Mouse (Mus musculus): ENCODE results near the gene Brip1.
"Not testable (repeated sequence)": the region's sequence is repeated elsewhere in the genome, so short reads cannot be mapped to it uniquely, and the experiment has no call there.

The Brip1 gene

GRCm38 (mm10) chr11:86201037-86201786 is at the start of gene Brip1:
Gene Brip1 (minus strand): TSS chr11:86201193.
- CTCF ChIA-PET = interaction anchor here in 1 of 4 experiments (1.1 kb wide), 1 partner anchor 56 kb away, joined by 3 read pairs; the partner anchor contains the start of gene Ints2
- POLR2A ChIA-PET = interaction anchor here in 3 of 4 experiments (0.6 to 2.5 kb wide), 32 partner anchors 8 to 553 kb away, joined by 3 to 13 read pairs (median 4); partner anchors contain the start of genes Ints2 (in 3 of the 3), Rps6kb1 (in 1 of the 3) and Tubd1 (in 1 of the 3)

GRCm38 (mm10) chr11:86232446-86232845 is 31.5 kb upstream of the Brip1 start:
- CTCF ChIA-PET = no interaction called here
- POLR2A ChIA-PET = interaction anchor here in 3 of 4 experiments (0.6 to 1.5 kb wide), 9 partner anchors 11 to 32 kb away, joined by 3 to 5 read pairs (median 4); partner anchors contain the start of genes Brip1 (in 1 of the 3) and Ints2 (in 1 of the 3)

- POLR2A ChIA-PET = interaction anchor here (0.5 to 1.5 kb wide), 7 partner anchors 11 to 31 kb away, joined by 3 to 5 read pairs (median 3); no protein-coding TSS in a partner anchor
- CTCF ChIA-PET = no interaction called here
These were observed 30.9 kb upstream of the Brip1 start for GRCm38 (mm10) chr11:86231781-86232350.

- CTCF ChIA-PET = no interaction called here
- POLR2A ChIA-PET = interaction anchor here in 1 of 4 experiments (1.0 to 1.6 kb wide), 2 partner anchors 26 to 31 kb away, joined by 3 read pairs; partner anchors contain the start of genes Brip1 and Ints2
These were observed 25.7 kb upstream of the Brip1 start for GRCm38 (mm10) chr11:86226646-86227180.

- CTCF ChIA-PET = interaction anchor here in 1 of 4 experiments (0.6 kb wide), 1 partner anchor 301 kb away, joined by 4 read pairs; no protein-coding TSS in a partner anchor
- POLR2A ChIA-PET = interaction anchor here in 2 of 4 experiments (0.7 to 1.7 kb wide), 3 partner anchors 10 to 25 kb away, joined by 3 to 6 read pairs (median 3); partner anchors contain the start of gene Brip1 (in 1 of the 2)
These were observed 24.8 kb upstream of the Brip1 start for GRCm38 (mm10) chr11:86225761-86226160.

- POLR2A ChIA-PET = interaction anchor here in 1 of 4 experiments (0.6 to 1.3 kb wide), 6 partner anchors 8 to 474 kb away, joined by 3 to 8 read pairs (median 3); partner anchors contain the start of gene Brip1
These were observed 10.8 kb upstream of the Brip1 start for GRCm38 (mm10) chr11:86211803-86212202.

GRCm38 (mm10) chr11:86209123-86209522 is 8.1 kb upstream of the Brip1 start:
- ChIA-PET CTCF (interaction anchor here in 1 of 4 experiments (1.3 kb wide), 1 partner anchor 9 kb away, joined by 3 read pairs; no protein-coding TSS in a partner anchor), POLR2A (interaction anchor here in 2 of 4 experiments (0.5 to 2.0 kb wide), 7 partner anchors 9 to 446 kb away, joined by 3 to 9 read pairs (median 4); partner anchors contain the start of genes Brip1 (in 1 of the 2) and Ints2 (in 1 of the 2))

More at GRCm38 (mm10) chr11:86211803-86212202, 10.8 kb upstream of the Brip1 start:
- CTCF ChIA-PET = interaction anchor here in 1 of 4 experiments (0.6 kb wide), 1 partner anchor 396 kb away, joined by 3 read pairs; no protein-coding TSS in a partner anchor

- POLR2A ChIA-PET = interaction anchor here in 1 of 4 experiments (0.6 to 1.0 kb wide), 2 partner anchors 194 to 339 kb away, joined by 3 to 4 read pairs; partner anchors contain the start of genes Rps6kb1 and Tubd1
- CTCF ChIA-PET = no interaction called here
These were observed 4.9 kb upstream of the Brip1 start for GRCm38 (mm10) chr11:86205876-86206275.

- ChIA-PET POLR2A (no interaction called here), CTCF (no interaction called here)
These were observed 4.0 kb upstream of the Brip1 start for GRCm38 (mm10) chr11:86205031-86205430.

GRCm38 (mm10) chr11:86201901-86202675 is 1.1 kb upstream of the Brip1 start:
- CTCF ChIA-PET = no interaction called here
- POLR2A ChIA-PET = interaction anchor here in 1 of 4 experiments (0.9 to 2.5 kb wide), 8 partner anchors 9 to 552 kb away, joined by 3 to 8 read pairs (median 4); no protein-coding TSS in a partner anchor

- ChIA-PET CTCF (interaction anchor here in 1 of 4 experiments (1.1 kb wide), 1 partner anchor 57 kb away, joined by 3 read pairs; the partner anchor contains the start of gene Ints2), POLR2A (interaction anchor here in 3 of 4 experiments (0.5 to 2.5 kb wide), 40 partner anchors 9 to 356 kb away, joined by 3 to 13 read pairs (median 4); partner anchors contain the start of genes Ints2 (in 3 of the 3), Rps6kb1 (in 1 of the 3) and Tubd1 (in 1 of the 3))
These were observed 452 bp downstream of the Brip1 start for GRCm38 (mm10) chr11:86200460-86201021.

GRCm38 (mm10) chr11:86199733-86200132 is 1.3 kb downstream of the Brip1 start:
- CTCF ChIA-PET = no interaction called here

GRCm38 (mm10) chr11:86185224-86185623 is 15.8 kb downstream of the Brip1 start:
- CTCF ChIA-PET = not testable (repeated sequence)
- POLR2A ChIA-PET = interaction anchor here in 2 of 4 experiments (0.9 to 1.6 kb wide), 3 partner anchors 10 to 72 kb away, joined by 3 to 4 read pairs (median 3); partner anchors contain the start of gene Ints2 (in 1 of the 2)

More at GRCm38 (mm10) chr11:86199733-86200132, 1.3 kb downstream of the Brip1 start:
- POLR2A ChIA-PET = interaction anchor here in 3 of 4 experiments (0.8 to 2.4 kb wide), 19 partner anchors 9 to 268 kb away, joined by 3 to 13 read pairs (median 3); partner anchors contain the start of gene Ints2 (in 1 of the 3)

GRCm38 (mm10) chr11:86175833-86176232 is 25.2 kb downstream of the Brip1 start:
- ChIA-PET POLR2A (interaction anchor here in 2 of 4 experiments (0.6 to 1.1 kb wide), 3 partner anchors 10 to 25 kb away, joined by 3 read pairs; partner anchors contain the start of gene Brip1 (in 1 of the 2)), CTCF (interaction anchor here in 1 of 4 experiments (1.0 kb wide), 1 partner anchor 334 kb away, joined by 3 read pairs; no protein-coding TSS in a partner anchor)

- POLR2A ChIA-PET = interaction anchor here in 1 of 4 experiments (1.3 to 1.6 kb wide), 3 partner anchors 11 to 27 kb away, joined by 5 to 9 read pairs (median 6); partner anchors contain the start of gene Brip1
- CTCF ChIA-PET = interaction anchor here in 3 of 4 experiments (0.6 to 1.7 kb wide), 12 partner anchors 13 to 330 kb away, joined by 3 to 12 read pairs (median 3); no protein-coding TSS in a partner anchor
These were observed 26.8 kb downstream of the Brip1 start for GRCm38 (mm10) chr11:86174173-86174572.

GRCm38 (mm10) chr11:86170743-86171142 is 30.2 kb downstream of the Brip1 start:
- ChIA-PET POLR2A (interaction anchor here in 2 of 4 experiments (1.0 to 1.3 kb wide), 2 partner anchors 165 to 188 kb away, joined by 3 read pairs; no protein-coding TSS in a partner anchor), CTCF (interaction anchor here in 1 of 4 experiments (0.5 kb wide), 1 partner anchor 286 kb away, joined by 3 read pairs; no protein-coding TSS in a partner anchor)

- ChIA-PET CTCF (no interaction called here), POLR2A (interaction anchor here in 1 of 4 experiments (1.3 kb wide), 1 partner anchor 13 kb away, joined by 5 read pairs; no protein-coding TSS in a partner anchor)
These were observed 40.7 kb downstream of the Brip1 start for GRCm38 (mm10) chr11:86160251-86160650.

All from embryonic stem cell, embryonic (primary cell).